Mouse (Mus musculus) limb, embryonic 15.5 days (tissue): Measurements from ENCODE around the gene Samd10. TPM values are rescaled to one million over a fixed set of nuclear protein-coding genes. Genes with fewer than 3 reads are reported as not detected.

Experiments used
- ATAC-seq: fragments of 200-750 bp; cut with Nextera tagmentation; 2 replicates; pipeline ENCODE4 v1.8.0; 2017; ENCODE audit warnings: low read depth, moderate TSS enrichment; ENCODE audit not compliant: insufficient number of reproducible peaks, low FRiP score, low TSS enrichment
- H3K27ac ChIP-seq: fragments of 300-500 bp; sonication (generic); 2 replicates; pipeline ENCODE4 v1.5.1; 2015; ENCODE audit warnings: moderate library complexity, mild to moderate bottlenecking, inconsistent platforms
- H3K27me3 ChIP-seq: fragments of 300-500 bp; sonication (generic); 2 replicates; pipeline ENCODE4 v1.6.1; 2015; ENCODE audit warnings: inconsistent platforms
- H3K36me3 ChIP-seq: fragments of 300-500 bp; sonication (generic); 2 replicates; pipeline ENCODE4 v1.6.1; 2015; ENCODE audit warnings: inconsistent platforms
- H3K4me1 ChIP-seq: fragments of 300-500 bp; sonication (generic); 2 replicates; pipeline ENCODE4 v1.6.1; 2015; ENCODE audit warnings: inconsistent platforms
- H3K4me2 ChIP-seq: fragments of 300-500 bp; sonication (generic); 2 replicates; pipeline ENCODE4 v1.6.1; 2015; ENCODE audit warnings: mild to moderate bottlenecking, inconsistent platforms
- H3K4me3 ChIP-seq: fragments of 300-500 bp; sonication (generic); 2 replicates; pipeline ENCODE4 v1.5.1; 2015; ENCODE audit warnings: mild to moderate bottlenecking, inconsistent platforms
- H3K9ac ChIP-seq: fragments of 300-500 bp; sonication (generic); 2 replicates; pipeline ENCODE4 v1.6.1; 2015; ENCODE audit warnings: inconsistent platforms
- H3K9me3 ChIP-seq: fragments of 300-500 bp; sonication (generic); 2 replicates; pipeline ENCODE4 v1.6.1; 2016; ENCODE audit warnings: inconsistent platforms
- WGBS: fragments of 180-500 bp; shearing (Covaris S2); methylation state at CpG from one replicate; pipeline ENCODE4 v1.1.7; 2015; 5-methylcytosine and 5-hydroxymethylcytosine counted together
- polyA plus RNA-seq: library from polyadenylated mRNA; unstranded; fragments of >200 nt; fragmentation: Nextera tagmentation; extraction: Ambion mirVana; gene quantifications from 2 replicates; pipeline ENCODE4 v1.2.1, GENCODE M21; 2015

Gene Samd10
- polyA plus RNA-seq, 1 experiment from 2014 or later = 11.0 TPM

DNA sequence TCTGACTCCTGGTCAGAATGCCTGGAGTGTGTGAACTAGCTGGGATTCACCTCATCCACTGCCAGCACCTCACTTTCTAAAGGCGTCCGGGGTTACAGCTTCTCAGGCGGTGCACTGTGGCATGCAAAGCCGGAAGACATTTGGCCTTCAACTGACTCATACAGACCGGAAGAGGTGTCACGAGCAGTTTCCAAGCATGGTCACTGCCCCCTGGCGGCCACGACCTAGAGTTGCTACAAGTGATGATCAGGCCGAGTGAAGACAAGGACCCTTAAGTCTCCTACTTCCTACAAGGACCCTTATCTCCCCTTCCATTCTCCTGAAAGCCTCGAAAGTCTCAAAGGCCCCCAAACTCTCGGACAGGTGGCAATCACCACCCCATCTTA is 18.0 kb downstream of the Samd10 start:
- peak overlapping the region; percentile 80 for H3K9ac ChIP-seq
- H3K27ac ChIP-seq = peak overlapping the region; percentile 95
- H3K4me2 ChIP-seq = peak overlapping the region; percentile 94
- peak; percentile 62 for ATAC-seq
- WGBS = 1% methylated on average over 11 of the region's 11 CpGs
- peaks cover 18% of the 10 kb centered on the region for H3K4me1 ChIP-seq
- peaks cover 27% of the 10 kb centered on the region for H3K36me3 ChIP-seq
- H3K9me3 ChIP-seq = no peaks in the 10 kb centered on the region
- no peaks in the 10 kb centered on the region for H3K27me3 ChIP-seq
- H3K4me3 ChIP-seq = peak overlapping the region; percentile 78

DNA sequence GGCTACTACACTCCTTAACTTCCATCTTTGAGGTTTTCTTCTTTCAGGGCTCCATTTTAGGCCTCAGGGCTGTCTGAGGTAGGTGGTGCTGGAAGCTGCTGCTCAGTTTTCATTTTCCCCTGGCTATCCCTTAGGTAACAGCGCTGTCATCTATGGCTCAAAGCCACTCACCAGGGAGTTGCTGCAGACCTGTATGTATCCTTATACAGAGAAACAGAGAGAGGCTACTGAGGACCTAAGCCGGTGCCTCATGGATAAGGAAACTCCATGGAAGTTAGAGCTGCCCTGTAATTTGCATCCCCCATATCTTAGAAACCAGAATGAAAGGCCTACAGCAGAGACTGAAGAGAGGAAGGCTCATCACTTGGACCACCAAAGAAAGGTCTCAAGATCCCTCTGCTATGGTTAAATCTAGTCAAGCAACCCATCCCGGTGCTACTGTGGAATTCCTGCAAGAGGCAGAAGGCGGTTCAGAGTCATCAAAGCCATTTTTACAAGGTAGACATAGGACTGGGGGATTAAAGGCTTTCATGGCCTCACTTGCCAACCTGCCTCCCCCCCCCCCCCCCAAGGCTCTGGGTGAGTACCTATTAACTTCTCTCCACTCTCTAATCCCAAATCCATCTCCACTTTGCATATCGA is 18.8 kb downstream of the Samd10 start:
- peak overlapping the region; percentile 78 for H3K4me3 ChIP-seq
- no peaks in the 10 kb centered on the region for H3K27me3 ChIP-seq
- H3K9ac ChIP-seq = peak overlapping the region; percentile 39; the same call in 1 of the 2 replicates
- peak overlapping the region; percentile 94 for H3K4me2 ChIP-seq
- H3K27ac ChIP-seq = peak overlapping the region; percentile 95; the same call in 1 of the 2 replicates
- WGBS = 62% methylated on average over 5 of the region's 5 CpGs
- H3K9me3 ChIP-seq = no peaks in the 10 kb centered on the region
- H3K4me1 ChIP-seq = peaks cover 18% of the 10 kb centered on the region
- H3K36me3 ChIP-seq = peaks cover 20% of the 10 kb centered on the region
- ATAC-seq = no peak

DNA sequence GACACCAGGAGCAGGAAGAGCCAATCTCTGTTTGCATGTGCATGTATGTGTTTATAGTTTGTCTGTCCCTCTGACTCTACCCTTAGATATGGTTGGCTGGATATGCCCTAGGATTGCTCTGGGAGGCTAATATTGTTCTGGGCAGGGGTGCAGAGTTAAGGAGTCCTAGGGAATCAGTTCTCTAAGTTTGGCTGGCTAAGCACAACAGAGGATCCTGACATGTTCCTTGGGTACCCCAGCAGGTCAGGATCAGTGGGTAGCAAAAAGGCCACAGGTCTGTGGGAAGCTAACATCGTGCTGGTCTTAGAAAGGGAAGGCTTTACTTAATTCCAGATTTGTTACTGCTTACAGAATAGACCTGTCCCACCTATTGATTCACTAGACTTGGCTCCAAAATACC is 19.3 kb downstream of the Samd10 start:
- H3K27ac ChIP-seq = no peak overlapping the region
- peaks cover 15% of the 10 kb centered on the region for H3K36me3 ChIP-seq
- H3K9ac ChIP-seq = no peak overlapping the region
- ATAC-seq = no peak
- H3K4me3 ChIP-seq = no peak overlapping the region
- no peaks in the 10 kb centered on the region for H3K9me3 ChIP-seq
- WGBS = 79% methylated on average over 1 of the region's 1 CpGs
- peaks cover 18% of the 10 kb centered on the region for H3K4me1 ChIP-seq
- no peaks in the 10 kb centered on the region for H3K27me3 ChIP-seq
- no peak overlapping the region for H3K4me2 ChIP-seq

DNA sequence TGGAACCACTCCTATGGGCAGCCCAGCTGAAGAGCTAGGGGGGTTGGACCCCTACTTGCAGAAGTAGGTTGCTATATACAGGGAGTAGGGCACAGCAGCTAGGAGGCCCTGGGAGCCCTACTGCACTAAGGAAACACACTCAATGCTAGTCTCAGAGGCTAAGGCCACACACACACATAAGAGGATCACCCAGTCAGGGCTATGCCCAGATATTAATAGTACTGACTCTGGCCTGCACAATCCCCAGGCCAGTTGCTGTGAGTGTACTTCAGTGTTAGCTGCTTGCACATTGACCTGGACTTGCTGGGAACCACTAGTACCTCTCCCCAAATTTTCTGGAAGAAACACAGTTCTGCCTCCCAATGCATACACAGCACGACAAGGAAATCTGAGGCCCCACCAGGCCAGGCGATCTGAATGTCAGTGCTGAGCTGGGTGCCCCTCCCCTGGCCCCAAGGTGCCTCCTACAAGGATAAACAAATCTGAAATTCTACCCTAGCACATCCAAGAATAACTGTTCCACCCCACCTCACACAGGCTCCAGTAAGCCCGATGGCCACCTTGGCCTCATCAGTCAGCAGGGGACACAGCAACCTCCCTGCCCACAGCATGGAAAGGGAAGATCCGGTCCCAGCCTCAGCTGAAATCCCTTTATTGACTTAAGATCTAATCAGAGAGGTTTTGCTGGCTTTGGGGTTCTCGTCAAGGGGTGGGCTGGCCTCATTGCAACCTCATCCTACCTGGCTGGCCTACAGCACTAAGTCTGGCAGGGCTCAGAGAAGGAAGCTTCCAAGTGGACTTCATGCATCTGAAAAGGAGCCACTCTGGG is 20.0 kb downstream of the Samd10 start:
- no peak for ATAC-seq
- Histone ChIP-seq H3K36me3 (peaks cover 15% of the 10 kb centered on the region), H3K27ac (no peak overlapping the region), H3K4me1 (peaks cover 18% of the 10 kb centered on the region), H3K9ac (no peak overlapping the region), H3K9me3 (no peaks in the 10 kb centered on the region), H3K4me3 (no peak overlapping the region), H3K27me3 (no peaks in the 10 kb centered on the region), H3K4me2 (no peak overlapping the region)
- WGBS = 71% methylated on average over 5 of the region's 5 CpGs

DNA sequence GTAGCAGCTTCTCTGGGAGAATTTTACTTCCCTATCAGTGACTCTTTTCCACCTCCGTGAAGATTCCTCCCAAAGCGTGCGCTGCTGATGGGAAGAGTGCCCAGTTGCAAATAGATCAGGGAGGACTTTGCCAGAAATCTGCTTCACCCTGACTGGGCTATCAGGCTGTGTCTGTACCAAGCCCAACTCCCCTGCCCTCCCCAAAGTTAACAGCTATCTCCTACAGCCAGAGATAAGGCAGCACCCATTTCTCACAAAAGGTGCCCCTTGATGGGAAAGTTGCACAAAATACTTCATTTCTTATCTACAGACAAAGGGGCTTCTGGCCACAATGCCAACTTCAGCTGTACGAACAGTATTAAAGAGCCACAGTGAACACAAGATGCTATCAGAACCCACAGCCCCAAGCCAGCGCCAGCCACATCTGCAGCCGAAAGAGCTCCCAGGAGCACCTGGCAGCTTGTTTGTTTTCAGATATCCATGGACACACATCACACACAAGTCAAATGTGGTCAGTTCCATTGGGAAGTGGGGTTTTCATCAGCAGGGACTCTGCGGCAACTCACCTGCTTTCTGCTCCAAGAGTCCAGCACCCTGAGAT is 20.9 kb downstream of the Samd10 start:
- Histone ChIP-seq H3K9ac (no peak overlapping the region), H3K4me2 (no peak overlapping the region), H3K4me1 (peaks cover 18% of the 10 kb centered on the region), H3K27ac (no peak overlapping the region), H3K4me3 (no peak overlapping the region), H3K9me3 (no peaks in the 10 kb centered on the region), H3K27me3 (no peaks in the 10 kb centered on the region), H3K36me3 (peaks cover 17% of the 10 kb centered on the region)
- WGBS = 82% methylated on average over 7 of the region's 7 CpGs
- ATAC-seq = no peak

DNA sequence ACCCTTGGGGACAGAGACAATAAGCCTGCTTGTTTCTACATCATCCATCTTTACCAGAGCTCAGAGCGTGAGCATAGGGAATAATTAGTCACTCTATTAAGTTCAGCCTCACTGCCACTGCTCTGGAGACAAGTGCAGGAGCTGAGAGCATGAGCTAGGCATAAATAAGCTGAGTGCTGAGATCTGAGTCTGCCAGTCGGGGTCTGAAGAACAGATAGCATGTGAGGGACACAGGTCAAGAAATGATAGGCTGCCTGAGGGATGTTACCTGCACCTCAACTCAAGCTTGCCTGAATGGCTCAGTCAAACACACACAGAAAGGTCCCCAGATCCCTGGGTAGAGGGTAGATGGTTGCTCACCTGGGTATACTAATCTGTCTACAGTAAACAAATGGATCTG is 21.9 kb downstream of the Samd10 start:
- ATAC-seq = no peak
- Histone ChIP-seq H3K9ac (no peak overlapping the region), H3K27me3 (no peaks in the 10 kb centered on the region), H3K4me2 (no peak overlapping the region), H3K4me3 (no peak overlapping the region), H3K27ac (no peak overlapping the region), H3K4me1 (peaks cover 18% of the 10 kb centered on the region), H3K9me3 (no peaks in the 10 kb centered on the region), H3K36me3 (peaks cover 27% of the 10 kb centered on the region)
- WGBS = 69% methylated on average over 2 of the region's 2 CpGs

DNA sequence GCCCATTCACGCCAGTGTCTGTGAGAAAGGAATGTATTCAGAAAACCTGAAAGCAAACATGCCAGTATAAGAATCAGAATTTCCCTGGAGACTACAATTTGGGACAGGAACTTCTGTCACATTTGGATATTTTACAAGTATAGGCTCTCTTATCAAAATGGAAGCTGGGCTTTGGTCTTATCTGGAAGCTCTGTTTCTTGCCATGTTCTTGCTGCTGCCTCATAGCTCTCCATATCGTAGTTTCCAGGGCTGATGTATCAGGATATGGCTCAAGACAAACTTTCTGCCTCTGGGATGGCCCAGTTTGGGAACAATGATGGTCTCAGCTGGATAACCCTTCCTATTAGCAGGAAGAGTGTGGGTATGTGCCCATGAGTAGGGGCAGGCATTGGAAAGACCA is 22.4 kb downstream of the Samd10 start:
- H3K4me2 ChIP-seq = no peak overlapping the region
- ATAC-seq = no peak
- WGBS = 91% methylated on average over 2 of the region's 2 CpGs
- no peaks in the 10 kb centered on the region for H3K27me3 ChIP-seq
- H3K4me1 ChIP-seq = peaks cover 18% of the 10 kb centered on the region
- no peak overlapping the region for H3K27ac ChIP-seq
- H3K9ac ChIP-seq = no peak overlapping the region
- H3K4me3 ChIP-seq = no peak overlapping the region
- H3K36me3 ChIP-seq = peaks cover 31% of the 10 kb centered on the region
- H3K9me3 ChIP-seq = no peaks in the 10 kb centered on the region

DNA sequence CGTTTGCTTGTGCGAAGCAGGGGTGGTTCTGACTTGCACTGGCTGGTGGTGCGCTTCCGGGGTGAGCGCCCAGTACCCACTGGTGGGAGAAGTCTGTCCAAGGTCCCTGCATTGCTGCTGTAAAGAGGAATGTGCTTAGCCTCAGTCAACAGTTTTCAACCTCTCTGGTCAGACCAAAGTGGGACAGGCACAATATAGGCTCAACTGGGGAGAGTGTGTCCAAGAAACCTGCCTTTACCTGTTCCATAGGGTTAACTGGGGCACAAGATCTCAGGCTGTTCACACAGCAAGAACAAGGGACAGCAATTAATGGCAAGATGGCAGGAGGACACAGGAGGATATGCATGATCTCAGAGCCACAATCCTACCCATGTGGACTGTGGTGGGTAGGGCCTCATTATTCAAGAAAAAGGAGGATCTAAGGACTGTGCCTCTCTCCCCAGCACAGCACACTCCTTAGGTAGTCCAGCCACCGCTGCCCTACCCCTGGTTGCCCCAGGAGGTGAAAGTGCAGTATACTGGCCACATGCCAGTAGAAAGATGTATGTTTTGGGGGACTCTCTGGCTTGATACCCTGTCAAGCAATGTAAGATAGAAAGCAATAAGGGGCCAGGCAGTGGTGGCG is 24.0 kb downstream of the Samd10 start:
- H3K9ac ChIP-seq = no peak overlapping the region
- no peak overlapping the region for H3K4me3 ChIP-seq
- no peak for ATAC-seq
- H3K27me3 ChIP-seq = no peaks in the 10 kb centered on the region
- no peak overlapping the region for H3K4me2 ChIP-seq
- H3K9me3 ChIP-seq = no peaks in the 10 kb centered on the region
- H3K4me1 ChIP-seq = peaks cover 15% of the 10 kb centered on the region
- WGBS = 94% methylated on average over 7 of the region's 7 CpGs
- peaks cover 31% of the 10 kb centered on the region for H3K36me3 ChIP-seq
- no peak overlapping the region for H3K27ac ChIP-seq

DNA sequence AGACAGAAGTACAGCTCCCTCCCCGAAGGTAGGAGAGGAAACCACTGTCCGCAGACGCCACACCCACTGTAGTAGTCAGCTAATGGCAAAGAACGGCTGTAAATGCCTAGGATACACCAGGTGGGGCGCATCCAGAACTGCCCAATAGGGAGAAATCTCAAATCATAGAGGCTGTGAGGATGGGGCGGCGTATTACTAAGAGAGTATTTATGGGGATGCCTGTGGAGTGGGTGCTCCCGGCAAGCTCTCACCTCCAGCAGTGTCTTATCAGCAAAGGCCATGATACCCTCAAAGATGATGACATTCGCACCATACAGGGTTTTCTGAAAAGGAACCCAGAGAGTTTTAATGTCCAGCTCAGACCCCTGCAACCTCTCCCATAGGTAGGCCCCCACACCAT is 25.1 kb downstream of the Samd10 start:
- no peak for ATAC-seq

DNA sequence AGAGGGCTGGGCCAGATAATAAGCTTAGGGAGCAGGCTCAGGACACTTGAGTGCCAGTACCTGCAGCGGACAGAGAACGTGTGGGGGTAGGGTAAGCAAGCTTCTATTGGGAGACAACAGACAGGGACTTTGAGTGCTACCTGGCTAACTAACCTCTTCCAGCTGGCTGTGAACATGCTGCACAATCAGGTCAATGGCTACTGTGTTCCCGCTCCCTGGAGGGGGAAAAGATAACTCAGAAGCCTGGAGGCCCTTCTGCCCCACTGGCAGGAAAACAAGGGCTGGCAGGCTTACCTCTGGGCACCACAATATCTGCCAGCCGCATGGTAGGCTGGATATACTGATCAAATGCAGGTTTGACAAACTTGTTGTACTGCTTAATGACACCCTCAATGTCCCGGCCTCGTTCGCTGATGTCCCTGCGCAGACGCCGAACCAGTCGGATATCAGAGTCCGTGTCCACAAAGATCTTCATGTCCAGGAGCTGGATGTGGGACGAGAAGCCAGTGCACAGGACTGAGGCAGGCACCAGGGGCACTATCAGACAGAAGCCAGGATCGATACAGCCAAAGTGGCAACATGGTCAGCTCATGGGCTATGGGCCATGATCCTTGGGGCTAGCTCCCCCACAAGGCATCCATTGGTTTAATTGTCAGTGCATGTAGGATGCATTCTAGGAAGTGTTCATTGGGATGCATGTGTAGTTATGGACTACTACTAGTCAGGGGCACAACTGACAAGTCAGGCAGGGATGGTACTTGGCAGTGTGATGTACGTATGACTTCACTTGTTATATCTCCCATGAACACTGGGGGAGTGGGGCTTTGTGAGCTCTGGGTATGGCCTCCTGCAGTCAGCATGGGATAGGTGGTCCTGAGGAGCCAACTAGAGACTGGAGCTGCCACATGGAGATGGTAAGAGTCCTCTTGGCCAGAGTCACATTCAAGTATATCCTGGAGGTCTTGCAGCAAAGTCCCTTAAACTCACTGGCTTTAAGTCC is 25.8 kb downstream of the Samd10 start:
- 91% methylated on average over 15 of the region's 15 CpGs for WGBS
- Histone ChIP-seq H3K9me3 (no peaks in the 10 kb centered on the region), H3K4me2 (no peak overlapping the region), H3K9ac (no peak overlapping the region), H3K27me3 (no peaks in the 10 kb centered on the region), H3K27ac (no peak overlapping the region), H3K4me3 (no peak overlapping the region), H3K36me3 (peaks cover 31% of the 10 kb centered on the region), H3K4me1 (peaks cover 7% of the 10 kb centered on the region; the same call in 1 of the 2 replicates)
- no peak for ATAC-seq

More for the DNA sequence above, 25.1 kb downstream of the Samd10 start:
- 90% methylated on average over 9 of the region's 9 CpGs for WGBS
- no peaks in the 10 kb centered on the region for H3K9me3 ChIP-seq
- H3K27ac ChIP-seq = no peak overlapping the region
- H3K4me3 ChIP-seq = no peak overlapping the region
- H3K4me2 ChIP-seq = no peak overlapping the region
- H3K27me3 ChIP-seq = no peaks in the 10 kb centered on the region
- peaks cover 31% of the 10 kb centered on the region for H3K36me3 ChIP-seq
- H3K4me1 ChIP-seq = peaks cover 8% of the 10 kb centered on the region; the same call in 1 of the 2 replicates
- no peak overlapping the region for H3K9ac ChIP-seq
